Mouse (Mus musculus) ES-E14 (cell line): ENCODE measurements at regions not wholly inside any gene's neighbourhood (a gene's known extent, or its start where the extent isn't known, plus 50 kb on each side); places are given as distances from the start of the nearest gene placed in this dataset.
A peak's percentile ranks its signal among the peaks of the same experiment; 100 is the strongest.

Experiments
- DNase-seq: peaks from one replicate; pipeline ENCODE4 v3.0.0-alpha.2; 2013; ENCODE audit warnings: low read depth, low spot score
- H3K27ac ChIP-seq: 2 replicates; pipeline ENCODE4 v1.5.1; 2012; ENCODE audit warnings: low read depth, mild to moderate bottlenecking, low read length, moderate library complexity, mixed read lengths; ENCODE audit not compliant: poor library complexity, insufficient read depth, severe bottlenecking
- H3K36me3 ChIP-seq: 2 replicates; pipeline ENCODE4 v1.6.1; 2012; ENCODE audit warnings: mild to moderate bottlenecking, low read length, moderate library complexity, mixed read lengths; ENCODE audit not compliant: control insufficient read depth, poor library complexity, insufficient read depth, severe bottlenecking
- H3K4me1 ChIP-seq, 2 experiments: fragments of 150-350 bp in 1 of 2; sonication (generic) in 1 of 2; 2 replicates each; pipeline ENCODE4 v1.6.1; 2012; ENCODE audit warnings: low read length in 2 of 2, mild to moderate bottlenecking in 1 of 2, mixed read lengths in 1 of 2; ENCODE audit not compliant: control insufficient read depth in 2 of 2, insufficient read depth in 2 of 2, poor library complexity in 1 of 2
- H3K4me3 ChIP-seq, 2 experiments: fragments of 150-350 bp in 1 of 2; sonication (generic) in 1 of 2; 2 replicates each; pipeline ENCODE4 v1.5.1; 2012; ENCODE audit warnings: low read length in 2 of 2, low read depth in 1 of 2, mild to moderate bottlenecking in 1 of 2, mixed read lengths in 1 of 2; ENCODE audit not compliant: insufficient read depth in 1 of 2, poor library complexity in 1 of 2, severe bottlenecking in 1 of 2
- H3K9ac ChIP-seq: 2 replicates; pipeline ENCODE4 v1.6.1; 2012; ENCODE audit warnings: low read depth, mild to moderate bottlenecking, low read length, mixed read lengths; ENCODE audit not compliant: poor library complexity, insufficient read depth, severe bottlenecking
- H3K9me3 ChIP-seq: fragments of 150-350 bp; sonication (generic); 2 replicates; pipeline ENCODE4 v1.6.1; 2012; ENCODE audit warnings: low read depth, mild to moderate bottlenecking, low read length; ENCODE audit not compliant: control insufficient read depth, insufficient read depth
- CHD2 ChIP-seq: IDR thresholded peaks from 2 replicates; pipeline ENCODE4 v1.6.1; 2014; ENCODE audit warnings: mild to moderate bottlenecking, low read depth, low read length, inconsistent platforms
- HCFC1 ChIP-seq: IDR thresholded peaks from 2 replicates; pipeline ENCODE4 v1.6.1; 2012; ENCODE audit warnings: low read length, inconsistent platforms, borderline replicate concordance; ENCODE audit not compliant: insufficient read depth
- MAFK ChIP-seq: IDR thresholded peaks from 2 replicates; pipeline ENCODE4 v1.6.1; 2014; ENCODE audit warnings: mild to moderate bottlenecking, low read depth, low read length, inconsistent platforms; ENCODE audit not compliant: insufficient read depth
- ZC3H11A ChIP-seq: IDR thresholded peaks from 2 replicates; pipeline ENCODE4 v1.6.1; 2012; ENCODE audit warnings: low read depth, mild to moderate bottlenecking, inconsistent platforms, low read length, borderline replicate concordance
- ZNF384 ChIP-seq: IDR thresholded peaks from 2 replicates; pipeline ENCODE4 v1.6.1; 2012; ENCODE audit warnings: low read depth, low read length, inconsistent platforms
- in situ Hi-C, 2 experiments: fragments of 600-800 bp; cut with MboI; formaldehyde crosslinking; loops; one replicate each; pipeline ENCODE4 v1.15.1; 2025; ENCODE audit warnings: low sequenced_read_pairs in 2 of 2, inconsistent platforms in 1 of 2; ENCODE audit not compliant: unreplicated experiment in 2 of 2

DNA sequence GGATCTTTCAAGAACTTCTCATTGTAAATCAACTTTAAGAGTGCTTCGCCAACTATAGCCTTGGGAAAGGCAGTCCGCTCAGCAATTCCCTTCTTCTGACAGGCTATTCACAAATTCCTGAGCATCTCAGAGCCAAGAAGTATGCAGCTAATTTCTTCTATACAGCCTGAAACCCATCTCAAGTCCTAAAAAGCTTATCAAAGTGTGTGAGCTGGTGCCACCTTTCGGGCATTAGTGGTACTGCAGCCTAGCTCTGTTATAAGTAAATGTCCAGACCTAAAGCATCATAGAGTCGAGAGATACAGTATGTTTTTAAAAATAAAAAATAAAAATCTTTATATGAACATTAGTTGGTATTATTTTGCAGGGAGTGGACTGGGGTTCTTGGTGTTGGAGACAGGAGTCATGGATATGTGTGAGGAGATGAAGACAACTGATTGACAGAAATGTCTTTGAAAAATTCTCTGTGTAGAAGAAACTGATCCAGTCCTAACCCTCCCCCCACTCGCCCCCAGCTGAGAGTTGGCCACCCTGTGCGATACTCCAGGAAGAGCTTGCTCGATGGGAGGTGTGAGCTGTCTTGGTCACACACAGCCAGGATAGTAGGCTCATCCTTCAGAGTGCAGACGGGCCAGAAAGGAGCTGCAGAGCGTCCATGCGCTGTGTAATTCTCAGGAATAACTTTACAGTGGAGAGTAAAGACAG is 56.4 kb downstream of the Bod1 start:
- H3K4me1 ChIP-seq, result no peaks in the 10 kb centered on the region
- no peaks in the 10 kb centered on the region for H3K9me3 ChIP-seq
- H3K9ac ChIP-seq, result no peak overlapping the region
- H3K36me3 ChIP-seq, result no peaks in the 10 kb centered on the region
- no peak overlapping the region for H3K27ac ChIP-seq
- no peak overlapping the region for H3K4me3 ChIP-seq
- in situ Hi-C loops, result loop anchor here in 1 of 2 experiments (10.0 kb wide), 1 partner anchor 370 kb away; no protein-coding TSS in a partner anchor
- TF ChIP-seq ZC3H11A (peak; percentile 89), MAFK (no peak)
- peak; percentile 69 for DNase-seq

DNA sequence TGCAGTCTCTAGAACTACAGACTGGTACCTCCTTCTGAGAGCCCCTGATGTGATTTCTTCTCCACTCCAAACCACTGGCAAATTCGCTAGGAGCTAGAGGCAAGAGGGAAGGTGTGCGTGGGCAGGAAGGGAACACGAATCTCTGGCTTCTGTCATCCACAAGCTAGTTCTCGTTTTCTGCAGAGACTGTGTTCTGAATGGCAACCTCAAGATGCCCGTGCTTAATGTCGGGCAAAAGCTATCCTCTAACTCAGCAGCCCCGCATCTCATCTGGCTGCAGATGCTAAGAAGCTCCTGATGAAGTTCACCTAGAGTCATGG is 57.3 kb downstream of the Bod1 start:
- in situ Hi-C loops, result loop anchor here in 1 of 2 experiments (10.0 kb wide), 1 partner anchor 370 kb away; no protein-coding TSS in a partner anchor
- TF ChIP-seq CHD2, result no peak
- TF ChIP-seq MAFK, result no peak
- no peak for TF ChIP-seq HCFC1
- TF ChIP-seq ZC3H11A, result no peak
- TF ChIP-seq ZNF384, result no peak
- H3K36me3 ChIP-seq, result no peaks in the 10 kb centered on the region
- H3K9me3 ChIP-seq, result no peaks in the 10 kb centered on the region
- H3K9ac ChIP-seq, result no peak overlapping the region
- no peak overlapping the region for H3K4me3 ChIP-seq
- DNase-seq, result no peak
- no peaks in the 10 kb centered on the region for H3K4me1 ChIP-seq
- no peak overlapping the region for H3K27ac ChIP-seq

DNA sequence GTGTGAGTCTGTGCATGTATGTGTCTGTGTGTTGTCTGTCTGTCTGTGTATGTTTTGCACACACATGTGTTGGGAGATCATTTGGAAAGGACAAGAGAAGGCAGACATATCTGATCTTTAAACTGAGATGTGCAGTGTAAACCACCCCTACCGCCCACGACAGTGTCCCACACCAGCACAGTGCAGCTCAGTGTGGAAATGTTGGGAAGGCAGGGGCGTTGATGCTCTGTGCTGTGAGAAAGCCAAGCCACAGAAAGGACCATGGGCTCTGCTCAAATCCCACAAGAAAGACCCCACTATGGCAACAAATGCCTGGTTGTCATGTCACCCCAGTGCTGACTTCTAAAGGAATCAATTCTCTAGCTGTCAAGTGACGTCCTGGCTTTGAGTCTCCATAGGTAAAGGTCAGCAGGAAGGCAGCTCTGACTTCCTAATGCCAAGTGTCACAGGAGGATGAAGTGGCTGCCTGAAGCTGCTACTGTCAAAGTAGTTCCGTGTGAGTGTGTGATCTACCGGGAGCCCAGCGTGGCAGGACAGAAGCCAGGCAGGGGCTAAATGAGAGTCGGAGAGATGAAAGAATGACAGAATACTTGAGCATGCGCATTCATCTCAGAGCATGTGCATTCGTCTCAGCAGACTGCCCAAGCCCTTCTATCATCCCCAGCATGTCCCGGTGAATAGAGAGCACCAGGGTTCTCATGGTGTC is 57.8 kb downstream of the Bod1 start:
- in situ Hi-C loops, result loop anchor here in 1 of 2 experiments (10.0 kb wide), 1 partner anchor 369 kb away; no protein-coding TSS in a partner anchor
- Histone ChIP-seq H3K4me1 (no peaks in the 10 kb centered on the region), H3K9me3 (no peaks in the 10 kb centered on the region), H3K27ac (no peak overlapping the region), H3K4me3 (no peak overlapping the region), H3K36me3 (no peaks in the 10 kb centered on the region), H3K9ac (no peak overlapping the region)
- DNase-seq, result no peak
- TF ChIP-seq HCFC1, result no peak
- TF ChIP-seq CHD2, result no peak
- no peak for TF ChIP-seq ZC3H11A
- no peak for TF ChIP-seq ZNF384
- TF ChIP-seq MAFK, result no peak

DNA sequence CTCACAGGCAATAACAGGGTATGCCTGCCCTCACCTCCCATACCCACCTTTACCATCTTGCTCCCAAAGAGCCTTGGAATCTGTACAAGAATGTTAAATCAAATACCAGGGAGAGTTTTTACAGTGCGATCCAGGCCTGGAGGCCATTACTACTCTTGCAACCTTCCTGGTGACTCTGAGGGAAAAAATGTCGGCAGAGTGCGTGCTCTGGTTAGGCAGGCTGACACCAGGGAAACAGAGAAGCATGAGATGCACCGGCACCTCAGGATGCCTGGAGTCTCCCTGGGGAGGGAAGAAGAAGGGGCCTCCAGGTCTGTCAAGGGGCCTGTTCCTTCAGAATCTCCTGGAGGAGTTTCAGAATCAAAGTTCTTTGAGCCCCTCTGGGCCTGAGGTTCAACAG is 63.2 kb downstream of the Bod1 start:
- Histone ChIP-seq H3K27ac (no peak overlapping the region), H3K36me3 (no peaks in the 10 kb centered on the region), H3K4me1 (no peaks in the 10 kb centered on the region), H3K9me3 (no peaks in the 10 kb centered on the region), H3K9ac (no peak overlapping the region), H3K4me3 (no peak overlapping the region)
- DNase-seq, result no peak
- in situ Hi-C loops, result no loop called here
- no peak for TF ChIP-seq HCFC1
- TF ChIP-seq MAFK, result no peak
- TF ChIP-seq ZC3H11A, result no peak
- TF ChIP-seq ZNF384, result no peak
- no peak for TF ChIP-seq CHD2

DNA sequence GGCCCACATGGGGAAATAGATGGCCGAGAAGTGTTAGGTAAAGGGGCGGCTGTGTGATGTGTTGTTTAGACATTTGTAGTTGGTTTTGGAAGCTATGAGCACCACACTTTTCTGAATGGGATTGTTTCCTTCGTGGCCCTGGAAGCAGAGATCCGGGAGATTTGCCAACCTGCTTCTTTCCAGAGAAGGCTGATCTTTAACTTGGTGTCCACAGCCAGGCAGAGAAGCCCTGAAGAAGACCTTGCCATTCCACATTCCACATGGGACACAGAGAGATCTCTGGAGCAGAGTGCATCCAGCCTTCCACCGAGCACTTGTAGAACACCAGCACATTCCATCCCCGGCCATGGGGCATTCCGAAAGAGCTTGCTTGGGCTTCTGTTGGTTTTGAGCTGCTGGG is 70.2 kb downstream of the Bod1 start:
- H3K4me1 ChIP-seq, result no peaks in the 10 kb centered on the region
- H3K27ac ChIP-seq, result no peak overlapping the region
- H3K36me3 ChIP-seq, result no peaks in the 10 kb centered on the region
- H3K4me3 ChIP-seq, result no peak overlapping the region
- in situ Hi-C loops, result no loop called here
- no peak overlapping the region for H3K9ac ChIP-seq
- no peaks in the 10 kb centered on the region for H3K9me3 ChIP-seq
- DNase-seq, result no peak
- TF ChIP-seq CHD2 (no peak), HCFC1 (no peak), ZC3H11A (no peak), MAFK (no peak), ZNF384 (no peak)
